Mouse (Mus musculus) limb, embryonic 13.5 days (tissue): ENCODE measurements around the gene Olfr543. TPM values are rescaled to one million over a fixed set of nuclear protein-coding genes. Genes with fewer than 3 reads are reported as not detected.

Source experiments
- ATAC-seq: fragments of 200-750 bp; cut with Nextera tagmentation; 2 replicates; pipeline ENCODE4 v1.8.0; 2017; ENCODE audit warnings: low read depth, moderate number of reproducible peaks, moderate TSS enrichment; ENCODE audit not compliant: low FRiP score
- H3K27ac ChIP-seq: fragments of 300-500 bp; sonication (generic); 2 replicates; pipeline ENCODE4 v1.5.1; 2015; ENCODE audit warnings: inconsistent platforms, mild to moderate bottlenecking, moderate library complexity
- H3K27me3 ChIP-seq: fragments of 300-500 bp; sonication (generic); 2 replicates; pipeline ENCODE4 v1.6.1; 2015; ENCODE audit warnings: mild to moderate bottlenecking, inconsistent platforms
- H3K36me3 ChIP-seq: fragments of 300-500 bp; sonication (generic); 2 replicates; pipeline ENCODE4 v1.6.1; 2015; ENCODE audit warnings: inconsistent platforms, mild to moderate bottlenecking, moderate library complexity
- H3K4me1 ChIP-seq: fragments of 300-500 bp; sonication (generic); 2 replicates; pipeline ENCODE4 v1.6.1; 2015; ENCODE audit warnings: inconsistent platforms
- H3K4me2 ChIP-seq: fragments of 300-500 bp; sonication (generic); replicated peaks from 2 replicates; pipeline ENCODE4 v1.6.1; 2015; ENCODE audit warnings: inconsistent platforms, mild to moderate bottlenecking, moderate library complexity
- H3K4me3 ChIP-seq: fragments of 300-500 bp; sonication (generic); 2 replicates; pipeline ENCODE4 v1.5.1; 2015; ENCODE audit warnings: moderate library complexity, mild to moderate bottlenecking, inconsistent platforms
- H3K9ac ChIP-seq: fragments of 300-500 bp; sonication (generic); 2 replicates; pipeline ENCODE4 v1.6.1; 2015; ENCODE audit warnings: mild to moderate bottlenecking, inconsistent platforms
- H3K9me3 ChIP-seq: fragments of 300-500 bp; sonication (generic); 2 replicates; pipeline ENCODE4 v1.6.1; 2016; ENCODE audit warnings: inconsistent platforms
- WGBS: fragments of 180-500 bp; shearing (Covaris S2); methylation state at CpG from one replicate; pipeline ENCODE4 v1.1.7; 2015; 5-methylcytosine and 5-hydroxymethylcytosine counted together
- polyA plus RNA-seq: library from polyadenylated mRNA; unstranded; fragments of >200 nt; fragmentation: Nextera tagmentation; extraction: Ambion mirVana; gene quantifications from 2 replicates; pipeline ENCODE4 v1.2.1, GENCODE M21; 2015

The Olfr543 gene
- polyA plus RNA-seq, 1 experiment from 2014 or later, result 0.45 TPM

DNA sequence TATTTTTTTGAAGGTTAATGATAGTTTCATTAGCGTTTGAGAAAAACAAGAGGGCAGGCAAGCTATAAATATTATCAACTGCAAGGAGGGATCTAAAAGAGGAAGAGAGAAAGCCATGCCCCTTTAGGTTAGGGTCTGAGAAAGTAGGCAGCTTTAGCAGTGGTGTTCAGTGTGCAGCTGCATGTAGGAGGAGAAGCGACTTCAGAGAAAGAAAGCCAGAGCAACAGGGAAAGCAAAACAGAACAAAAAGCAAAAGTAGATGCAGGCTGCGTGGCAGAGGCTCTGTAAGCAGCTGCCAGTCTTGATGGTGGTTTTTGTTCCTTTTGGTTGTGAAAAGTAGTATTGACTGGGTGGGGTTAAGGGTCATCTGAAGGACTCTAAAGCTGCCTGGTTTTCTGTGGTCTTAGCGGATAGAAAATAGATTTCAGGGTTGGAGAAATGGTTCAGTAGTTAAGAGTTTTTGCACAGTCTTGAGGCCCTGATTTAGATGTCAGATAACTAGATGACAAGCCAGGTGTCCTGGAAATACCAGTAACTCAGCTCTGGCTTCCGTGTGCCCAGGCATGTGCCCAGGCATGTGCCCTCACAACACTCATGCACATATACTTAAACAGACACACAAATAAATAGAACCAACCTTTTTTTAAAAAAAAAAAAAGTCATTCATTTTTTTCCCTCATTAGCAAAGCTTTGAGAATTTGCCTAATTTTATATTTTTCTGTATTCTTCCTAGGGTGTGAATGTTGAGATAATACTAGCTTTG is 22.7 kb downstream of the Olfr543 start:
- 86% methylated on average over 5 of the region's 5 CpGs for WGBS
- no peak for ATAC-seq
- Histone ChIP-seq H3K9me3 (no peaks in the 10 kb centered on the region), H3K9ac (no peak overlapping the region), H3K4me2 (no peak overlapping the region), H3K4me3 (no peak overlapping the region), H3K4me1 (no peaks in the 10 kb centered on the region), H3K27ac (no peak overlapping the region), H3K36me3 (peaks cover 90% of the 10 kb centered on the region), H3K27me3 (no peaks in the 10 kb centered on the region)

DNA sequence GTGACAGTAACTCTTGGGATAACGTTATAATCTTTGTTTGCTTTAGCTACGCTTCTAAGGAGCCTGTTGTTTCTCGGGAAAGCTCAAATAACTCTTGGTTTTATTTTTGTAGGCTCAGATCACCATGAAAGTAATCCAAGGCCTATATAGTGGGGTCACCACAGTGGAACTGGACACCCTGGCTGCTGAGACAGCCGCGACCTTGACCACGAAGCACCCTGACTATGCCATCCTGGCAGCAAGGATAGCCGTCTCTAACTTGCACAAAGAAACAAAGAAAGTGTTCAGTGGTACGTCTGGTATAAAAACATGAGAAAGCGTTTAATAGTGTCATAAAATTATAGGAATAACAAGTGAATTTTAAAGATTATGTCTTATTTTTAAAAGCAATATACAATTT is 35.0 kb downstream of the Olfr543 start:
- Histone ChIP-seq H3K27me3 (no peaks in the 10 kb centered on the region), H3K9ac (no peak overlapping the region), H3K4me3 (no peak overlapping the region), H3K27ac (no peak overlapping the region), H3K9me3 (no peaks in the 10 kb centered on the region), H3K36me3 (peaks cover 62% of the 10 kb centered on the region), H3K4me1 (peaks cover 19% of the 10 kb centered on the region), H3K4me2 (no peak overlapping the region)
- 89% methylated on average over 9 of the region's 9 CpGs for WGBS
- ATAC-seq, result no peak

DNA sequence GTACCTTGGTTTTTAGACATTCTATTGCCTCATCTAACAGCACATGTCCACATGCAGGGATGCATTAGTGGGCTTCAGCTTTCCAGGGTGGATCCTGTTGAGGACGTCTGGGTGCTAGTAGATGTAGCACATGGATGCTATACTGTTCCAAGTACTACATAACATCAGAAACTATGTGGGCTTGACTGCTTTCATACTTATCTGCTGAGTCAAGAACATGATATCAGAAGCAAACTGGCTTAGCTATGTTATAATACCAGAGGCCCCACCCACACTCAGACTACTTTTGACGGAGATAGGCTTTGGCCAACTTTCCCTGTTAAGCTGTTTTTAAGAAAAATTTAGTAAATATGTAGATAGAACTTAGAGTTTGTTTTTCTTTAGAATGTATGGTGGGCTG is 37.2 kb downstream of the Olfr543 start:
- Histone ChIP-seq H3K27ac (no peak overlapping the region), H3K36me3 (peaks cover 43% of the 10 kb centered on the region), H3K9me3 (no peaks in the 10 kb centered on the region), H3K9ac (no peak overlapping the region), H3K4me2 (0 out of 2 replicates have a peak overlapping the region, but pooled peaks have one; percentile 7), H3K4me1 (peaks cover 19% of the 10 kb centered on the region), H3K27me3 (0 out of 2 replicates have a peak, but pooled peaks cover 2% of the 10 kb centered on the region), H3K4me3 (no peak overlapping the region)
- 81% methylated on average over 2 of the region's 2 CpGs for WGBS
- no peak for ATAC-seq

DNA sequence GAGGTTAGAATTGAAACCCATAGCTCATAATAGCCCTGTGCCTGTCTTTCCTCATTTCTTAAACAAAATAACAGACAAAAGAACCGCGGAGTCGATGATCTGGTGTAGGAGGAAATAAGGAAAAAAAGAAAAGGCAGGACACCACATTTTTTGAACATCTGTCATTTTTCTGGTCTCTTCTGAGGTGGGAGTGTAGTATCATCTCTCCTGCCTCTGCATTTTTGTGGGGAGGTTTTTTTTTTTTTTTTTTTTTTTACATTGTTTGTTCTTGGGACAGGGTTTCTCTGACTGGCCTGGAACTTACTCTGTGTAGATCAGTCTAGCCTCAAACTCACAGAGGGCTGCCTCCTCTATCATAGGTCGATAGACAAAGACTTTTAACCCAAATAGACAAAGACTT is 39.0 kb downstream of the Olfr543 start:
- Histone ChIP-seq H3K4me3 (peak overlapping the region; percentile 83), H3K36me3 (peaks cover 28% of the 10 kb centered on the region), H3K4me2 (peak overlapping the region; percentile 74), H3K9me3 (no peaks in the 10 kb centered on the region), H3K27ac (0 out of 2 replicates have a peak overlapping the region, but pooled peaks have one; percentile 85), H3K9ac (peak overlapping the region; percentile 89), H3K4me1 (peaks cover 19% of the 10 kb centered on the region), H3K27me3 (peaks cover 9% of the 10 kb centered on the region; the same call in 1 of the 2 replicates)
- 4% methylated on average over 4 of the region's 4 CpGs for WGBS
- ATAC-seq, result no peak

DNA sequence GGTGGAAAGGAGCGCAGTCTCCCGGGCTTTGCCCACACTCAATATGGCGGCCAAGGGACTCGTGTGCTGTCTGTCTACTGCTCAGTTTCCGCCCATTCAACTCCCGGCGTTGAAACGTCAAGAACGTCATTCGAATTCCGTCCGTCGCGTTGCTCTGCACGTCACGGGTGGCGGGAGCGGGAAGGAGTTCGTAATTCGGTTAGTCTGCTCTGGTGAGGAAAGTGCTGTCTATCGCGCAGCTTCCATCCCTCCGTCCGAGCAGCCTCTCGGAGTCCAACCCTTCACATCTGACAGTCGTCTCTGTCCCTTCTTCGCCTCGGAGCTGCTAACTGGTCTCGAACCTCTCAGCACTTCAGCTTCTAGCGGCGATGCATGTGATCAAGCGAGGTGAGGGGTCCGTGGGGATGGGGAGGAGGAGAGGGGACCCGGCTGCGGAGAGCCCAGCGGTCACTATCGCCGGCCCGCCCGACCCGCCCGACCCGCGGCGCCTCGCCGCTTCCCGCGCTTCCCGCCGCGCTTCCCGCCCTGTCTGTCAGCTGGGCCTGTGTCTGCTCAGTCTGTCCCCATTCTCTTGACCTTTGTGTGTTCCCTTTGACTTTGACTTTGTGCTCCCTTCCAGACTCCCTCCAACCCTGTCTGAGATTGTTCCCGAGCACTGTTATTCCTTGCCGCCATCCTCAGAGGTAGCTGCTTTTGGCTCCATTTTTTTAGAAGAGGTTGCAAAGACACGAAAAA is 39.7 kb downstream of the Olfr543 start, which contains the start of gene Rrm1:
TSS of gene Rrm1 (plus strand) at position 39 of the 735 bp plus-strand sequence.
- Histone ChIP-seq H3K4me1 (peaks cover 19% of the 10 kb centered on the region), H3K4me2 (peak within 1 kb of the TSS; percentile 74), H3K9ac (peak within 1 kb of the TSS; percentile 89), H3K27me3 (peaks cover 14% of the 10 kb centered on the region; the same call in 1 of the 2 replicates), H3K4me3 (peak within 1 kb of the TSS; percentile 83), H3K36me3 (peaks cover 23% of the 10 kb centered on the region), H3K9me3 (no peaks in the 10 kb centered on the region), H3K27ac (peak within 1 kb of the TSS; percentile 85)
- ATAC-seq, result peak; percentile 98
- under 1% methylated on average over 56 of the region's 56 CpGs for WGBS

DNA sequence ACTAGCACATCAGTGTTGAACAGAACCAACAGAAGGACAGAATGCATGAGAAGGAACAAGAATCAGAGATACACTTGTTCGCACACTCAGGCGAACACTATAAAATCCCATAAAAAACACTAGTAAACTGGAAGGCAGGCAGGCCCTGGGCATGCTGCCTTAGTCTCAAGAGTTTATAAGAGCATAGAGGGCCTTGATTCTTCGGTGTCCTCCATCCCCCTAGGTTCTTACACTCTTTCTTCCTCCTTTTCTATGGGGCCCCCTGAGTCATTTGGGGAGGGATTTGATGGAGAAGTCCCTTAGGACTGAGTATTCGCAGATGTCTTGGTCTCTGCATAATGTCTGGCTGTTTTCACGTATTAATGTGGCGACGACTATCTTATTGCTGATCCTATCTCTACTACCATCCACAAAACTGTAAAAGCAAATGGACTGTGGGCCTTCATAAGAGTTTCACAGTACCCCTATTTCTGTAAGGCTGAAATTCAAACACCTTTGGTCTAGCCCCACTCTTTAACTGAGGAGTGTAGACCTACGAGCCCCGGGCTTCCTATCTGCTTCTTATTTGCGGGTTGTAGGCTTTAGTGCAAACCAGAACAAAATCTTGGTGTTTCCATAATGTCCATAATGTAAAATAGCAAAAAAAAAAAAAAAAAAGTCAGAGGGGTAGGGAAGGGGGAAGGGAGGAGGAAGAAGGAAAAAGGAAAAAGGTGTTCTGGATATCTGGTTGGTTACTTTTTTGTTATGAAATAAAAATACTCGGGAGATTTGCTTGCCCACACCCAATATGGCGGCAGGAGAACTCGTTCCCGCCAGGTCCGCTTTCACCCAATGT is 40.4 kb downstream of the Olfr543 start:
- peak overlapping the region; percentile 83 for H3K4me3 ChIP-seq
- 51% methylated on average over 15 of the region's 15 CpGs for WGBS
- H3K27ac ChIP-seq, result no peak overlapping the region; the same call in 1 of the 2 replicates
- H3K27me3 ChIP-seq, result peaks cover 14% of the 10 kb centered on the region; the same call in 1 of the 2 replicates
- H3K4me1 ChIP-seq, result peaks cover 19% of the 10 kb centered on the region
- H3K36me3 ChIP-seq, result peaks cover 17% of the 10 kb centered on the region
- ATAC-seq, result peak; percentile 9; the same call in 1 of the 2 replicates
- no peaks in the 10 kb centered on the region for H3K9me3 ChIP-seq
- no peak overlapping the region for H3K9ac ChIP-seq
- peak overlapping the region; percentile 74 for H3K4me2 ChIP-seq

DNA sequence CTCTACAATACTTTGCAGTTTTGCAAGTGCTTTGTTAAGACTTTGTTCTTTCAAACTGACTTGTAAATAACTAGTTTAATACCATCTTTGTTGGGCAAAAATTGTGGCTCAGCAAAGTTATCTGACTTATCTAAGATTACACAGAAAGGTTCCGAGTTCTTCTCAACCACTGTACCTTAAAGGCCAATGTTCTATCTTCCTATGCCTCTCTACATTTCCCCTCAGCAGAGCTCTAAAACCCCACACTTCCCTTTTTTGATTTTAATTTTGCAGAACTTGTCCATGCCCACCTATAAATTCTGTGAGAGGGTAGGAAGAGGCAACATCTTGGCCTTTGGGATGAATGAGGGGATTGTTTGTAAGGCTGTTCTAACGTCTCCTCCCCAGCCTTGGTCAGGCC is 47.1 kb downstream of the Olfr543 start:
- Histone ChIP-seq H3K27ac (no peak overlapping the region), H3K9me3 (no peaks in the 10 kb centered on the region), H3K27me3 (peaks cover 12% of the 10 kb centered on the region; the same call in 1 of the 2 replicates), H3K9ac (no peak overlapping the region), H3K4me3 (no peak overlapping the region), H3K36me3 (peaks cover 16% of the 10 kb centered on the region), H3K4me1 (no peaks in the 10 kb centered on the region), H3K4me2 (no peak overlapping the region)
- 76% methylated on average over 2 of the region's 2 CpGs for whole genome bisulfite sequencing
- no peak for ATAC-seq

Other genes with a start within 250 kb of the Olfr543 start
- 56.7 and 57.8 TPM in 2 replicates for gene Rhog, start 225.6 kb downstream of the Olfr543 start, polyA plus RNA-seq
- 23.7 and 25.2 TPM in 2 replicates for gene Stim1, start 213.9 kb downstream of the Olfr543 start, polyA plus RNA-seq
- gene Rrm1, start 40.0 kb downstream of the Olfr543 start, polyA plus RNA-seq, result 151 and 154 TPM in 2 replicates
- 0.11 and 0.13 TPM in 2 replicates for gene Olfr544, start 6.6 kb upstream of the Olfr543 start, polyA plus RNA-seq
- not detected in 2 replicates for gene Olfr545, start 17.9 kb upstream of the Olfr543 start, polyA plus RNA-seq
- not detected in 2 replicates for gene Olfr547, start 53.1 kb upstream of the Olfr543 start, polyA plus RNA-seq
- gene Olfr548-ps1, start 59.2 kb upstream of the Olfr543 start, polyA plus RNA-seq, result not detected in 2 replicates
- gene Olfr549, start 68.2 kb upstream of the Olfr543 start, polyA plus RNA-seq, result not detected in 2 replicates
- 0.23 and 0.52 TPM in 2 replicates for gene Trim21, start 83.8 kb upstream of the Olfr543 start, polyA plus RNA-seq
- not detected in 2 replicates for gene Olfr550, start 89.8 kb upstream of the Olfr543 start, polyA plus RNA-seq
- gene Olfr551, start 110.2 kb upstream of the Olfr543 start, polyA plus RNA-seq, result not detected in 2 replicates
- not detected in 2 replicates for gene Olfr552, start 116.1 kb upstream of the Olfr543 start, polyA plus RNA-seq
- gene Olfr553, start 136.5 kb upstream of the Olfr543 start, polyA plus RNA-seq, result not detected in 2 replicates
- not detected in 2 replicates for gene Olfr554, start 156.8 kb upstream of the Olfr543 start, polyA plus RNA-seq
- not detected in 2 replicates for gene Olfr555, start 177.1 kb upstream of the Olfr543 start, polyA plus RNA-seq
- gene Olfr556, start 183.2 kb upstream of the Olfr543 start, polyA plus RNA-seq, result not detected in 2 replicates
- 17.0 and 19.9 TPM in 2 replicates for gene Trim68, start 205.6 kb upstream of the Olfr543 start, polyA plus RNA-seq
- gene Olfr557, start 214.2 kb upstream of the Olfr543 start, polyA plus RNA-seq, result not detected in 2 replicates
- 0.10 and 0.17 TPM in 2 replicates for gene Olfr558, start 220.5 kb upstream of the Olfr543 start, polyA plus RNA-seq
- gene Olfr33, start 237.4 kb upstream of the Olfr543 start, polyA plus RNA-seq, result not detected in 2 replicates
- not detected in 2 replicates for gene Olfr559, start 245.8 kb upstream of the Olfr543 start, polyA plus RNA-seq